Mouse (Mus musculus) gonadal fat pad, adult 2 months (tissue): Measurements from ENCODE around the gene Gm26566. TPM values are rescaled to one million over a fixed set of nuclear protein-coding genes. Genes with fewer than 3 reads are reported as not detected.

Experiments used
- DNase-seq: peaks from one replicate; pipeline ENCODE4 v3.0.0-alpha.2; 2012; ENCODE audit warnings: low read depth
- polyA plus RNA-seq: library from polyadenylated mRNA; depleted of rRNA; stranded (reverse); fragments of >200 nt; gene quantifications from 2 replicates; pipeline ENCODE4 v1.2.3, GENCODE M21; 2012; rRNA removed

The Gm26566 gene
- polyA plus RNA-seq, result 0.84 and 0.86 TPM in 2 replicates

GRCm38 (mm10) chr4:88721791-88722721 lies at the start of gene Gm26566, which contains the start of gene Klhl9:
Gm26566 (plus strand) TSS chr4:88721805.
Klhl9 (minus strand) TSS chr4:88722465.
- no peak for DNase-seq

DNA sequence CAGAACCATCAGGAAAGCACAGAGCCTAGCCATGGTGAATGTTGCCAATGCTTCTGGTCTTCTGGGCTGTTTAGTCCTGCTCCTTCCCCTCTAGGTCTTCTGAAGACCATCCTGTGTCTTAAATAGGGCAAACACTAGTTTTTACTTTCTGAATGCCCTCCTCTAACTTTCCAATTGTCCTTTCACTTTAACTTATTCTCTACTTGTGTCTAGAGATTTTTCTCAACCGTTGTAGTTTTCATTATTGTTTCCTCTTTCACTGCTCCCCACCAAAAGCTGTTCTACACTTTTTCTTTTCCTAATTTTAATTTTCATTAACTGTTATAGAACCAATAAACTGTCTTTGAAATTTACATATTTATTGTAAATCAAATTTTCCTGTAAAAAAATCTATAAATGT lies 44.8 kb upstream of the Gm26566 start, which contains the start of gene Ifna16:
TSS of gene Ifna16 (minus strand) at position 101 of the 400 bp plus-strand sequence.
- DNase-seq, result no peak

GRCm38 (mm10) chr4:88680362-88680761 lies 41.2 kb upstream of the Gm26566 start:
- DNase-seq, result no peak

DNA sequence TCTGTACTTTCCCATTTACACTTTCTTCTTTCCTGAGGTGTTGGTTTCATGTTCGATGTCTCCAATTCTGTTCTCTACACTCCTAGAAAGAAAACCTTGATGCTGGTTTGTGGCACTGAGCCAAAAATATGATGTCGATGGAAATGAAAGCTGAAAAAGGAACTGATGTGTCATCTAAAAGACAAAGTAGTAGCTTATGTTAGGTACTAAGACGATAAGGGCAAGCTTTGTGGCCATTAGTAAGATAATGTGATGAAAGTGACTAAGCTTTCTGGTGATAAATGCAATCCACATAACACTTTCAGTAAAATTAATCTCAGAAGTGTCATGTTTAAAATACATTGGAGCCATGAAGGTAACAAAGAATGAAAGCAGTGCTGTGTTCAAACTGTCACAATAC lies 40.3 kb upstream of the Gm26566 start:
- no peak for DNase-seq

- DNase-seq, result no peak
Observed at GRCm38 (mm10) chr4:88683812-88684211, 37.8 kb upstream of the Gm26566 start, which contains the start of gene Ifna2. Ifna2 (minus strand) TSS chr4:88683912.

GRCm38 (mm10) chr4:88691259-88691658 lies 30.3 kb upstream of the Gm26566 start, which contains the start of gene Ifnab:
Ifnab (minus strand) TSS chr4:88691359.
- DNase-seq, result no peak

DNA sequence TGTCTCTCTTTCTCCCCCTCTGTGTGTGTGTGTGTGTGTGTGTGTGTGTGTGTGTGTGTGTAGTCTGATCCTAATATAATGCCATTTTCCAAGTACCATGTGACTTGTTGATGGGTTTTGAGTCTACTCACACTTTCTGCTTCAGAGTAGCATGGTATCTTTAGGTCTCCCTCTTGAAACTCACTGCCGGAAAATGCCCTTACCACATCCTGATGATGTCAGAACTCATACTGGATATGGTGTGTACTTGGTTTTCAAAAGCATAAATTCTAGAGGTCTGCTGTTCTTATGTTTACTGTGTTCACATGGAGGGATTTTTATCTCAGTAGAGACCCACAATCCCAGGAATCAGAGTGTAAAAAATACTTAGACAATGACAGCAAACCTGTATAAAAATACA lies 29.1 kb upstream of the Gm26566 start:
- DNase-seq, result no peak

GRCm38 (mm10) chr4:88693392-88693791 lies 28.2 kb upstream of the Gm26566 start:
- DNase-seq, result no peak

DNA sequence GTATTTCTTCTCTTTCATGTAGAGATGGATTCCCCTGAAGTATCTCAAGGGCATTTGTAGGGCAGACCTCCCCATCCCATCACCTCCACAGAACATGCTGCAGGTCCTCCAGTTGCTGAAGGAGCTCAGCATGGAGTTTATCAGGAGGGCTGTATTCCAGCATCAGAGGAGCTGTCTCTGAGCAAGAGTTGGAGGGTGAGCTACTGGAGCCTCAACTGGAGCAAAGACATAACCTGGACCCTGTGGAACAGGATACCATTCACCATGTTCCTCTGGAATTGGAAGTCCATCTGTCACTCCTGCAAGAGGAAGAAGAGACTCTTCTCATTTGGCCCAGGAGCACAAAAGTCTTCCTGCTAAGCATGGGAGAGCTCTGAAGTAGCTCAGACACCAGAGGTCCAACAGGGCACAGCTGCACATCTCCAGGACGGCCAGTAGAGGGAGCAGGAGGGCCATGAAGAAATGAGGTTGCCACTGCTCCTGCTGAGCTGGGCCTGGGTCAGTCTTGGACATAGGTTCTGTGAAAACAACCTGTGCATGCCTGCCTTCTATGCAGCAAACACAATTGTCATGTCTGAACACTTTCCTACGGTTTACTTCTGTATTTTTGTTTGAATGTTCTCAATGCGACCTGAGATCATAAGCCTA lies 25.2 kb upstream of the Gm26566 start:
- DNase-seq, result no peak

- DNase-seq, result no peak
Observed at GRCm38 (mm10) chr4:88697108-88697507, 24.5 kb upstream of the Gm26566 start.

DNA sequence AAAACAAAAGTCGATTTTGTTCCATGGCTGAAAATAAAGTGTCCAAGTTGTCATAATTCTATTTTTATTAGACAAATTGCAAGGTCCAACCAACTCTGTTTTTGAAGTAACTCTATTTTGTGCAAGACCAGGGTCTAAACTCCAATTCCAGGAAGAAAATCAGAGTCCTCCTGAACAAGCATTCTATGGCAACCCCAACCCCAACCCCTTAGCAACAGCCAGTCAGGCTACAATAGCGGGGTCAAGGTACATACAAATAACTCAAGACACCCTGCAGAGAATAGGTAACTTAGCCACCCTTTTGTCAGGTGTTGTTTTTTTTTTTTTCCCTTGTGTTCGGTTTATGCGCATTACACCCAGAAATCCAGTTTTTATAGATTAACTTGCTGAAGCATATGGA lies 23.9 kb upstream of the Gm26566 start:
- DNase-seq, result no peak

DNA sequence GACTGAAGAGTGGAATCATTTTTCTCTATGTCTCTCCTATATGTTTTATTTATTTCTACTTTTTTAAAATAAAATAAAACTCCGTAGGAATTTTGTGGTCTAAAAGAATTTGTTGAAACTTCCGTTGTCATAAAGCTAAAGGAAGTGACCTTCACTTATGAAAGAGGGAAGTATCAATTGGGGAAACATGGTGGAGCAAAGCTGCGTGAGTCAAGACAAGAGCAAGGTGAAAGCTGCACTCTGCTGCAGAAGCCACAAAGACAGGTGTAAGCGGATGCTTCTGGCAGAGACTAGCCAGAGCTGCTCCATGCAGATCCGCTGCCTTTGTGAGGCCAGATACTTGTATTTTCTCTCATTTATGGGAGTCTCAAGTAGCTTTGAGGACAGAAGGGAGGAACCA lies 22.8 kb upstream of the Gm26566 start:
- DNase-seq, result no peak

GRCm38 (mm10) chr4:88699301-88699700 lies 22.3 kb upstream of the Gm26566 start:
- no peak for DNase-seq

GRCm38 (mm10) chr4:88705924-88706323 lies 15.7 kb upstream of the Gm26566 start:
- no peak for DNase-seq

- DNase-seq, result no peak
Observed at GRCm38 (mm10) chr4:88707128-88707826, 14.3 kb upstream of the Gm26566 start.

GRCm38 (mm10) chr4:88714281-88714680 lies 7.3 kb upstream of the Gm26566 start:
- DNase-seq, result no peak

GRCm38 (mm10) chr4:88715059-88715458 lies 6.5 kb upstream of the Gm26566 start:
- no peak for DNase-seq

DNA sequence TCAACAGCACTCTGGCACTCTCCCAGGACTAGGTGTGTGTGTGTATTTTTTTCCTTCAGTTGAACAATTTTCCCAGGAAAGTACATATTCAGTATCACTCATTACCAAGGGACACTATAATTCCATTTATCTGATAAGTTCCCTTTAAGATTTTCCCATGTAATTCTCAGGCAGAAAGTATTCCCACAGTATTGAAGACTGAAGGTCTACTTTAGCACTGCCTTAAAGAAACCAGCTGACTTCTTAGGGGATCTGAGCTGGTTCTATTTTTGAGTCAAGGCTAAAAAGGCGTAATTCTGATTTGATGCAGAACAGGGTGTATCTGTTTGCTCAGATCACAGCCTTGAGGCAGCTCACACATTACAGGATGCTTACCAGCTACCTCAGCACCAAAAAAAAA lies 2.9 kb upstream of the Gm26566 start:
- no peak for DNase-seq

GRCm38 (mm10) chr4:88723497-88724090 lies 2.0 kb downstream of the Gm26566 start:
- no peak for DNase-seq

GRCm38 (mm10) chr4:88726727-88727126 lies 5.1 kb downstream of the Gm26566 start:
- DNase-seq, result no peak

DNA sequence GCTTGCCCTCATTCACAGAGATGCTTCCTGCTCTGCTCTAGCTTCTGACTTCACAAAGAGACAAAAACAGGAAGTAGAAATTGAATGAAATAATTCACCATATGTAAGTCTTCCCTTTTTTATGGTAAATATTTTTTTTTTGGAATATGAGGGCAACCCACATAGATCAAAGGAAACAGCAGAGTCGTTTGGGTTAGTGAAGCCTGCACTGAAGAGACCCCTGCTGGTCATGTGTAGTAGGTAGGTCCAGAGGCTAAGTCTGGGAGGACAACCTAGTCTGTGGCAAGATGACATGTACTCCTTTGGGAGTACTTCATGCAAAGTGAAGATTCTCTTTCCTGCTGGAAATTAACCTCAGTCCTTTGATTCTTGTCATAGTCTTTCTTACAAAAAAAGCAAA lies 5.7 kb downstream of the Gm26566 start:
- DNase-seq, result no peak

DNA sequence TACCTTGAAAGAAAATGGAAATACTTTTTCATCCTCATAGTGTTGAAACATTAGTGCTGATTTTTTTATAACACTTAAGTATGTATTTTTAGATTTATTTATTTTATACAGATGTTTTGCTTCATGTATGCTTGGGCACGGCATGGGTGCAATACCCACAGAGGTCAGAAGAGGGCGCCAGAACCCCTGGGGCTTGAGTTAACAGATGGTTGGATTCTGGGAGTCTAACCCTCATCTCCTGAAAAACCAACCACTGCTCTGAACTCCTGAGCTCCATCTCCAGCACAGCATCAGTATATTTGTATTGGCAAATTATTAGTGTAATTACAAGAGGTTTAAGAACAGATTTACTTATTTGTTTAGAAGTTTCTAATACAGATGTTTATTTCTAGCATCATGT lies 16.9 kb downstream of the Gm26566 start:
- no peak for DNase-seq
